Mouse (Mus musculus) heart, adult 2 months (tissue): ENCODE results near the gene Slc29a2. TPM values are rescaled to one million over a fixed set of nuclear protein-coding genes. Genes with fewer than 3 reads are reported as not detected.
A peak's percentile ranks its signal among the peaks of the same experiment; 100 is the strongest.

ENCODE experiments used
- DNase-seq, 2 experiments: peaks; one replicate each; pipeline ENCODE4 v3.0.0; 2021
- H3K27ac ChIP-seq: fragments of 200-600 bp; 2 replicates; pipeline ENCODE4 v1.8.1; 2022
- H3K27me3 ChIP-seq: fragments of 200-500 bp; 2 replicates; pipeline ENCODE4 v1.6.1; 2012; ENCODE audit warnings: mild to moderate bottlenecking, low read length, inconsistent platforms, mixed read lengths; ENCODE audit not compliant: control insufficient read depth, insufficient read depth
- H3K36me3 ChIP-seq: fragments of 200-500 bp; 2 replicates; pipeline ENCODE4 v1.6.1; 2012; ENCODE audit warnings: low read length, inconsistent platforms; ENCODE audit not compliant: control insufficient read depth, insufficient read depth
- H3K4me1 ChIP-seq: fragments of 200-500 bp; 2 replicates; pipeline ENCODE4 v1.6.1; 2011; ENCODE audit warnings: low read length; ENCODE audit not compliant: control insufficient read depth, insufficient read depth
- H3K4me3 ChIP-seq: fragments of 200-600 bp; 2 replicates; pipeline ENCODE4 v1.8.1; 2022
- H3K79me2 ChIP-seq: fragments of 200-500 bp; replicated peaks from 2 replicates; pipeline ENCODE4 v1.6.1; 2012; ENCODE audit warnings: mild to moderate bottlenecking, inconsistent platforms, low read length, moderate library complexity, mixed read lengths; ENCODE audit not compliant: control insufficient read depth, insufficient read depth
- H3K9ac ChIP-seq: fragments of 200-500 bp; 2 replicates; pipeline ENCODE4 v1.6.1; 2012; ENCODE audit warnings: low read depth, mild to moderate bottlenecking, control low read depth, inconsistent platforms, low read length, mixed read lengths
- CTCF ChIP-seq: fragments of 200-600 bp; IDR thresholded peaks from 2 replicates; pipeline ENCODE4 v1.8.1; 2022; ENCODE audit warnings: antibody characterized with exemption, mild to moderate bottlenecking, moderate library complexity
- EP300 ChIP-seq: fragments of 200-500 bp; IDR thresholded peaks from 2 replicates; pipeline ENCODE4 v1.6.1; 2011; ENCODE audit warnings: low read depth, low read length, control low read depth; ENCODE audit not compliant: insufficient read depth
- POLR2A ChIP-seq: fragments of 200-500 bp; IDR thresholded peaks from 2 replicates; pipeline ENCODE4 v1.6.1; 2011; ENCODE audit warnings: mild to moderate bottlenecking, low read depth, low read length, control low read depth; ENCODE audit not compliant: insufficient read depth
- WGBS: fragments of 180-500 bp; shearing (Covaris S2); methylation state at CpG from one replicate; pipeline ENCODE4 v1.1.7; 2018; 5-methylcytosine and 5-hydroxymethylcytosine counted together
- intact Hi-C: fragments of 180-260 bp; cut with DNase I; formaldehyde crosslinking; loops from one replicate; pipeline ENCODE4 v1.15.1; 2025
- polyA plus RNA-seq: library from polyadenylated mRNA; depleted of rRNA; stranded (reverse); fragments of >200 nt; gene quantifications from 2 replicates; pipeline ENCODE4 v1.2.3, GENCODE M21; 2012
- total RNA-seq, 2 experiments: library from RNA; stranded (reverse); gene quantifications; 2 replicates each; pipeline ENCODE4 v1.2.3; 2021

The Slc29a2 gene
- total and polyA plus RNA-seq, 3 experiments, result 10.8 to 35.7 (median 11.4) TPM

DNA sequence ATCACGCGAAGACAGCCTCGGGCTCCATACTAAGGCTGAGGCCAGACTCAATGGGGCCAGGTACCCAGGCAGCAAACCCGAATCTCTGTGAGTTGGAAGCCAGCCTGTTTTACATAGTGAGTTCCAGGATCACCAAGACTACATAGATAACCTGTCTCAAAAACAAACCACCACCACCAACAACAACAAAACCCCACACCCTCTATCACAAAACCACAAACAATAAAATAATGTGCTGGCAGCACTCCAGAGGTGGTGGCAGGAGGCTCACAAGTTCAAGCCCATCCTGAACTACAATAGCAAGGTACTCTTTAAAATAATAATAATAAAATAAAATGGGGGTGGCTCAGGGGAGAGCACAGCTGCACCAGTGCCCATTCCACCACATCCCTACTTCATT lies 12.9 kb downstream of the Slc29a2 start:
- no peak for TF ChIP-seq POLR2A
- no peak for TF ChIP-seq EP300
- TF ChIP-seq CTCF, result no peak
- 77% methylated on average over 4 of the region's 4 CpGs for WGBS
- Histone ChIP-seq H3K79me2 (no peaks in the 10 kb centered on the region), H3K36me3 (no peaks in the 10 kb centered on the region), H3K9ac (no peak overlapping the region), H3K4me1 (peaks cover 11% of the 10 kb centered on the region), H3K27me3 (no peaks in the 10 kb centered on the region), H3K27ac (no peak overlapping the region), H3K4me3 (no peak overlapping the region)
- DNase-seq, result no peak
- intact Hi-C loops, result loop anchor here (5.0 kb wide), 1 partner anchor 51 kb away; the partner anchor contains the start of genes Tmem151a and Yif1a

DNA sequence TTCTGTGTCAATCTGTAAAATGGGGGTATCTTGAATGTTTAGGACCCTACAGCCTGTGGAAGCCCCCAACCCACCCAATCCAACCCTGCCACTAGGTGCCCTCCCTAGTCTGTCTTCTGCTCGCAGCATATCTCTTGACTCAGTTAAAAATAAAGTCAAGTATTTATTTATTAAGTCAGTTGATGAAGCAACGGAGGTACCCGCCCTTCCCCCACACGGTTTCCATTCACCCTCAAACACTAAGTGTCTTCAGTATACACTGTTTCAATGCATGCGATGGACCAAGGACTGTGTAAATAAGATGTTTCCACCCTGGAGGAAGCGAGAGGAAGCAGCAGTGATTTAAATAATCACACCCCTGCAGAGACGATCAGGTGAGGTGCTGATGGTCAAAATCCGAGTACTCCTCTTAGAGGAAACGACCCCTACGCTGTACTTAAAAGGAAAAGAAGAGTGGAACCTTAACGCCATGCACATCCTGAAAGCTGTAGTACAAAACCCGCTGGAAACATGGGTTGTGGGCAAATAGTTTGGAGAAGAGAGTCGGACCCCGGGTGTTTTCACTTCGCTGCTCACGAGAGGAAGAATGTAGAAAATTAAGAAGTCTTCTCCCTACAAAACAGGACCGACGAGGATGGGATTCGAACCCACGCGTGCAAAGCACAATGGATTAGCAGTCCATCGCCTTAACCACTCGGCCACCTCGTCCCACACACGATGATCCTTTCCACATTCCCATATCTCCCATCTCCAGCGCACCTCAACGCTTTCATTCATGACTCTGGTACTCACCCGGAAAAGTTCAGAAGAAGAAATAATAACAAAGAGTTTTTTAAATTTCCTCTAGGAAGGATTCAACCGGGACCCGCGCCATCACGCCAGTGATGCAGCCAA lies 14.3 kb downstream of the Slc29a2 start:
- H3K36me3 ChIP-seq, result no peaks in the 10 kb centered on the region
- no peaks in the 10 kb centered on the region for H3K79me2 ChIP-seq
- DNase-seq, result peak; percentile 81 to 87
- no peaks in the 10 kb centered on the region for H3K27me3 ChIP-seq
- no peak overlapping the region for H3K9ac ChIP-seq
- intact Hi-C loops, result loop anchor here (5.0 kb wide), 1 partner anchor 49 kb away; the partner anchor contains the start of genes Tmem151a and Yif1a
- WGBS, result 5% methylated on average over 32 of the region's 32 CpGs
- H3K4me1 ChIP-seq, result peaks cover 12% of the 10 kb centered on the region
- TF ChIP-seq EP300, result peak; percentile 75; the same call in 1 of the 2 replicates
- TF ChIP-seq CTCF, result no peak
- TF ChIP-seq POLR2A, result no peak
- peak overlapping the region; percentile 88 for H3K27ac ChIP-seq
- peak overlapping the region; percentile 79 for H3K4me3 ChIP-seq

DNA sequence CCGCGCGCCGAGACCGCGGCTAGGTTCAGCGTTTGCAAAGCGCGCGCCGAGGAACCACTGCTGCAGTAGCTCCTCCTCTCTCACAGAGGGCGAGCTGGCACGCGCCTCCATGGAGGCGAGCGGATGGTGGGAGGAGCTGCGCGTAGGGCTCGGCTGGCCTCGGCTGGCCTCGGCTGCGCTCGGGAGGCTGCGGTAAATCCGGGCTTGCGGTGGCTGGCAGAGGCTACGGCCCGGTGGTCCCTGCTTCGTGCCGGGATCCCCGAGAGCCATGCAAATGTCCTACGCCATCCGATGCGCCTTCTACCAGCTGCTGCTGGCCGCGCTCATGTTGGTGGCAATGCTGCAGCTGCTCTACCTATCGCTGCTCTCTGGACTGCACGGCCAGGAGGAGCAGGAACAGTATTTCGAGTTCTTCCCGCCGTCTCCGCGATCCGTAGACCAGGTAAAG lies 15.1 kb downstream of the Slc29a2 start, which contains the start of the genes B4gat1 and AC124502.3:
Gene B4gat1, plus strand, starts transcription at position 118 of the 448 bp plus-strand sequence.
Gene AC124502.3, plus strand, starts transcription at position 183 of the 448 bp plus-strand sequence.
- WGBS, result under 1% methylated on average over 44 of the region's 44 CpGs
- H3K27ac ChIP-seq, result peak within 1 kb of the TSS; percentile 88
- H3K36me3 ChIP-seq, result no peaks in the 10 kb centered on the region
- DNase-seq, result peak; percentile 92
- TF ChIP-seq POLR2A, result peak; percentile 63
- peak; percentile 64 for TF ChIP-seq CTCF
- no peak for TF ChIP-seq EP300
- H3K27me3 ChIP-seq, result no peaks in the 10 kb centered on the region
- no peaks in the 10 kb centered on the region for H3K79me2 ChIP-seq
- intact Hi-C loops, result loop anchor here (5.0 kb wide), 1 partner anchor 49 kb away; the partner anchor contains the start of genes Tmem151a and Yif1a
- H3K4me1 ChIP-seq, result peaks cover 12% of the 10 kb centered on the region
- H3K9ac ChIP-seq, result peak within 1 kb of the TSS; percentile 94
- H3K4me3 ChIP-seq, result peak within 1 kb of the TSS; percentile 79

DNA sequence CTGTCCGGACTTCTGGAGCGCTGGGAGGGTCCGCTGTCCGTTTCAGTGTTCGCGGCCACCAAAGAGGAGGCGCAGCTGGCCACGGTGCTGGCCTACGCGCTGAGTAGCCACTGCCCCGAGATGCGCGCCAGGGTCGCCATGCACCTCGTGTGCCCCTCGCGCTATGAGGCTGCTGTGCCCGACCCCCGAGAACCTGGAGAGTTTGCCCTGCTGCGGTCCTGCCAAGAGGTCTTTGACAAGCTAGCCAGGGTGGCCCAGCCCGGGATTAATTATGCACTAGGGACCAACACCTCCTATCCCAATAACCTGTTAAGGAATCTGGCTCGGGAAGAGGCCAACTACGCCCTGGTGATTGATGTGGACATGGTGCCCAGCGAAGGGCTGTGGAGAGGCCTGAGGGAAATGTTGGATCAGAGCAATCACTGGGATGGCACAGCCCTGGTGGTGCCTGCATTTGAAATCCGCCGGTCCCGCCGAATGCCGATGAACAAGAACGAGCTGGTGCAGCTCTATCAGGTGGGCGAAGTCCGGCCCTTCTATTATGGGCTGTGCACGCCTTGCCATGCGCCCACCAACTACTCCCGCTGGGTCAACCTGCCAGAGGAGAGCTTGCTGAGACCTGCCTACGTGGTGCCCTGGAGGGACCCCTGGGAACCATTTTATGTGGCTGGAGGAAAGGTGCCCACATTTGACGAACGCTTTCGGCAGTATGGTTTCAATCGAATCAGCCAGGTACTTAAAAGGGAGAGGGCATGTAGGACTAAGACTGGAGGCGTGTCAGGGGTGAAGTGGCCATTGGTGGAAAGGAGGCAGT lies 15.8 kb downstream of the Slc29a2 start:
- H3K4me1 ChIP-seq, result peaks cover 12% of the 10 kb centered on the region
- H3K9ac ChIP-seq, result peak overlapping the region; percentile 94
- DNase-seq, result no peak
- intact Hi-C loops, result loop anchor here (5.0 kb wide), 1 partner anchor 48 kb away; the partner anchor contains the start of genes Tmem151a and Yif1a
- TF ChIP-seq EP300 (no peak), CTCF (no peak), POLR2A (no peak)
- H3K27me3 ChIP-seq, result no peaks in the 10 kb centered on the region
- no peaks in the 10 kb centered on the region for H3K36me3 ChIP-seq
- 13% methylated on average over 41 of the region's 41 CpGs for WGBS
- peak overlapping the region; percentile 79 for H3K4me3 ChIP-seq
- H3K79me2 ChIP-seq, result no peaks in the 10 kb centered on the region
- H3K27ac ChIP-seq, result peak overlapping the region; percentile 88

DNA sequence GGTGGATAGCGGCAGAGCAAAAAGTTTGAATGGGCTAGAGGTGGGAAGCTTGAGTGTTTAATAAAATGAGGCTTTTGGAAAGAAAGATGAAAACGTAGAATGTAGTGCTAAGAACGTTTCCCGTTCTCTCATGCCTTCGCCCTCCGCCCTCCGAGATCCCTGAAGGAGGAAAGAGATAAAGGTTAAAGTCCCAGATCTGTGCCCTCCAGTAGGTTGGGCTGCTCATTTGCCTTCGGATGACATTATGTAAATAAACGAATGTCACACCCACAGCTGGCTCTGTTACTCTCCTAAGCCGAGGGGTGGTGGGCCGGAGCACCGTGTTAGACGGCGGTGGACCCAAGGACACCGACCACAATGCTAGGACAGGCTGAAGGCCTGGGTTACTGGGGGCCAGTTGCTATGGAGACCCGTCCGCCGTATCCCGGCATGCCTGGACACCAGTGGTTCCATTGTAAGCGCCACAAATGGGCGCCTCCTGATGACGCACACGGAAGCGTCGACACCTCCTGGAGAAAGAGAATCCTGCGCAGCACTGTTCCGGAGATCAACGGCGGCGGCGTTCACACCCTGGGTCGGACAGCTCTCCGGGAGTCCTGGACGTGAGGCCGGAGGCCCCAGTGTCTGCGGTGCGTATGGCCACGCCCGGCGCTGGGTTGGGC lies 17.3 kb downstream of the Slc29a2 start, which contains the start of gene Brms1:
Gene Brms1, plus strand, starts transcription at position 493 of the 662 bp plus-strand sequence.
- TF ChIP-seq POLR2A, result peak; percentile 84
- TF ChIP-seq CTCF, result peak; percentile 12; the same call in 1 of the 2 replicates
- TF ChIP-seq EP300, result peak; percentile 82
- Histone ChIP-seq H3K4me3 (peak within 1 kb of the TSS; percentile 65), H3K27ac (peak within 1 kb of the TSS; percentile 76), H3K27me3 (no peaks in the 10 kb centered on the region), H3K4me1 (peaks cover 12% of the 10 kb centered on the region), H3K36me3 (no peaks in the 10 kb centered on the region), H3K79me2 (no peaks in the 10 kb centered on the region), H3K9ac (peak within 1 kb of the TSS; percentile 73)
- peak; percentile 91 to 93 for DNase-seq
- 3% methylated on average over 40 of the region's 40 CpGs for WGBS
- intact Hi-C loops, result no loop called here
